Mouse (Mus musculus): ENCODE measurements around the gene Synpo2l. TPM values are rescaled to one million over a fixed set of nuclear protein-coding genes. Genes with fewer than 3 reads are reported as not detected.

The Synpo2l gene
- total and polyA plus RNA-seq, 3 experiments = 0.13 to 0.35 (median 0.17) TPM

GRCm38 (mm10) chr14:20681742-20682141 is 13.6 kb upstream of the Synpo2l start:
- DNase-seq = no peak

GRCm38 (mm10) chr14:20677906-20678305 is 9.8 kb upstream of the Synpo2l start:
- DNase-seq = no peak

GRCm38 (mm10) chr14:20674064-20674833 is 6.1 kb upstream of the Synpo2l start, which contains the start of gene Sec24c:
TSS of gene Sec24c (plus strand) at chr14:20674308.
- peak; percentile 97 for DNase-seq

- no peak for DNase-seq
These were observed 5.5 kb upstream of the Synpo2l start for GRCm38 (mm10) chr14:20673735-20674063.

GRCm38 (mm10) chr14:20672990-20673389 is 4.8 kb upstream of the Synpo2l start:
- no peak for DNase-seq

GRCm38 (mm10) chr14:20667469-20667868 is 685 bp downstream of the Synpo2l start:
- DNase-seq = no peak

GRCm38 (mm10) chr14:20664436-20664835 is 3.7 kb downstream of the Synpo2l start:
- no peak for DNase-seq

GRCm38 (mm10) chr14:20663601-20664000 is 4.6 kb downstream of the Synpo2l start:
- no peak for DNase-seq

- DNase-seq = no peak
These were observed 5.4 kb downstream of the Synpo2l start for GRCm38 (mm10) chr14:20662740-20663139.

- no peak for DNase-seq
These were observed 6.4 kb downstream of the Synpo2l start for GRCm38 (mm10) chr14:20661661-20662331.

GRCm38 (mm10) chr14:20660827-20661660 is 7.1 kb downstream of the Synpo2l start:
- peak; percentile 95 for DNase-seq

- DNase-seq = no peak
These were observed 8.5 kb downstream of the Synpo2l start for GRCm38 (mm10) chr14:20659687-20660086.

GRCm38 (mm10) chr14:20658902-20659301 is 9.3 kb downstream of the Synpo2l start:
- DNase-seq = no peak

GRCm38 (mm10) chr14:20658326-20658725 is 9.8 kb downstream of the Synpo2l start:
- DNase-seq = peak; percentile 28

- no peak for DNase-seq
These were observed 11.8 kb downstream of the Synpo2l start, which contains the start of gene Myoz1 for GRCm38 (mm10) chr14:20656361-20656760. TSS of gene Myoz1 (minus strand) at chr14:20656540.

- no peak for DNase-seq
These were observed 12.4 kb downstream of the Synpo2l start for GRCm38 (mm10) chr14:20655731-20656130.

- DNase-seq = no peak
These were observed 13.3 kb downstream of the Synpo2l start for GRCm38 (mm10) chr14:20654690-20655421.

- no peak for DNase-seq
These were observed 16.4 kb downstream of the Synpo2l start for GRCm38 (mm10) chr14:20651722-20652256.

- no peak for DNase-seq
These were observed 17.2 kb downstream of the Synpo2l start for GRCm38 (mm10) chr14:20651000-20651399.

- DNase-seq = no peak
These were observed 21.8 kb downstream of the Synpo2l start for GRCm38 (mm10) chr14:20646381-20646780.

GRCm38 (mm10) chr14:20645547-20645946 is 22.6 kb downstream of the Synpo2l start:
- no peak for DNase-seq
